Mouse (Mus musculus) ES-E14 (cell line): ENCODE data around the gene Rptor. TPM values are rescaled to one million over a fixed set of nuclear protein-coding genes. Genes with fewer than 3 reads are reported as not detected.

ENCODE experiments used
- DNase-seq: peaks from one replicate; pipeline ENCODE4 v3.0.0-alpha.2; 2013; ENCODE audit warnings: low read depth, low spot score
- H3K27ac ChIP-seq: 2 replicates; pipeline ENCODE4 v1.5.1; 2012; ENCODE audit warnings: low read depth, mild to moderate bottlenecking, low read length, moderate library complexity, mixed read lengths; ENCODE audit not compliant: poor library complexity, insufficient read depth, severe bottlenecking
- H3K36me3 ChIP-seq: 2 replicates; pipeline ENCODE4 v1.6.1; 2012; ENCODE audit warnings: mild to moderate bottlenecking, low read length, moderate library complexity, mixed read lengths; ENCODE audit not compliant: control insufficient read depth, poor library complexity, insufficient read depth, severe bottlenecking
- H3K4me1 ChIP-seq, 2 experiments: fragments of 150-350 bp in 1 of 2; sonication (generic) in 1 of 2; 2 replicates each; pipeline ENCODE4 v1.6.1; 2012; ENCODE audit warnings: low read length in 2 of 2, mild to moderate bottlenecking in 1 of 2, mixed read lengths in 1 of 2; ENCODE audit not compliant: control insufficient read depth in 2 of 2, insufficient read depth in 2 of 2, poor library complexity in 1 of 2
- H3K4me3 ChIP-seq, 2 experiments: fragments of 150-350 bp in 1 of 2; sonication (generic) in 1 of 2; 2 replicates each; pipeline ENCODE4 v1.5.1; 2012; ENCODE audit warnings: low read length in 2 of 2, low read depth in 1 of 2, mild to moderate bottlenecking in 1 of 2, mixed read lengths in 1 of 2; ENCODE audit not compliant: insufficient read depth in 1 of 2, poor library complexity in 1 of 2, severe bottlenecking in 1 of 2
- H3K9ac ChIP-seq: 2 replicates; pipeline ENCODE4 v1.6.1; 2012; ENCODE audit warnings: low read depth, mild to moderate bottlenecking, low read length, mixed read lengths; ENCODE audit not compliant: poor library complexity, insufficient read depth, severe bottlenecking
- H3K9me3 ChIP-seq: fragments of 150-350 bp; sonication (generic); 2 replicates; pipeline ENCODE4 v1.6.1; 2012; ENCODE audit warnings: low read depth, mild to moderate bottlenecking, low read length; ENCODE audit not compliant: control insufficient read depth, insufficient read depth
- CHD2 ChIP-seq: IDR thresholded peaks from 2 replicates; pipeline ENCODE4 v1.6.1; 2014; ENCODE audit warnings: mild to moderate bottlenecking, low read depth, low read length, inconsistent platforms
- HCFC1 ChIP-seq: IDR thresholded peaks from 2 replicates; pipeline ENCODE4 v1.6.1; 2012; ENCODE audit warnings: low read length, inconsistent platforms, borderline replicate concordance; ENCODE audit not compliant: insufficient read depth
- MAFK ChIP-seq: IDR thresholded peaks from 2 replicates; pipeline ENCODE4 v1.6.1; 2014; ENCODE audit warnings: mild to moderate bottlenecking, low read depth, low read length, inconsistent platforms; ENCODE audit not compliant: insufficient read depth
- ZC3H11A ChIP-seq: IDR thresholded peaks from 2 replicates; pipeline ENCODE4 v1.6.1; 2012; ENCODE audit warnings: low read depth, mild to moderate bottlenecking, inconsistent platforms, low read length, borderline replicate concordance
- ZNF384 ChIP-seq: IDR thresholded peaks from 2 replicates; pipeline ENCODE4 v1.6.1; 2012; ENCODE audit warnings: low read depth, low read length, inconsistent platforms
- in situ Hi-C, 2 experiments: fragments of 600-800 bp; cut with MboI; formaldehyde crosslinking; loops; one replicate each; pipeline ENCODE4 v1.15.1; 2025; ENCODE audit warnings: low sequenced_read_pairs in 2 of 2, inconsistent platforms in 1 of 2; ENCODE audit not compliant: unreplicated experiment in 2 of 2
- total RNA-seq: library from RNA; depleted of rRNA; stranded (reverse); fragments of 300-350 nt; gene quantifications from 2 replicates; pipeline ENCODE4 v1.2.3, GENCODE M21; 2012

Gene Rptor
- total RNA-seq, 1 experiment: 59.7 TPM

DNA sequence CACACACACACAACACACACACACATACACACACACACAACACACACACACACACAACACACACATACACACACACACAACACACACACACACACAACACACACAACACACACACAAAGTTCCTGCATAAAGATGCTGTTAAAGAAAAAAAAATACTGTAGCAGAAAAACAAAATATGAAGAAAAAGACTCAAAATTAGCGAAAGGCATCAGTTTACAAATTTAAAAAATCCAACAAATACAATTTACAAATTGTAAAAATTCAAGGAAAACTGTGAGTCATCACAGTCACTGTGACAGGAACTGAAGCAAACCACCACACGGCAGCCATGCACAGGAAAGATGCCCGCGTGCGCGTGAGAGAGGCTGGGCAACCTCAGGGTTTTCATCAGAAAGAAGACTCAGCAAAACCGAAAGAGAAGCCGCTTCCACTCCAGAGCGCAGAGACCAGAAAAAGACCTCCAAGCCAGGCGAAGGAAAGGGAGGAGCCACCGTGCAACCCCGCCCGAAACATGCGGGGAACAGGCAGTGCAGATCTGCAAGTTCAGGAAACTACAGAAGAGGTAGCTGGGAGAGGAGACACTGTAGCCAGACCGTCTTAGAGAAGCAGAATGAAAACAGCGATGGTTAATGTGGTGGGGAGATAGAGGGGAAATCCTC is 325.4 kb downstream of the Rptor start:
- no peaks in the 10 kb centered on the region for H3K9me3 ChIP-seq

GRCm38 (mm10) chr11:119929603-119930265 is 327.0 kb downstream of the Rptor start:
- no peak overlapping the region for H3K4me3 ChIP-seq
- H3K9me3 ChIP-seq: no peaks in the 10 kb centered on the region

More for the DNA sequence above, 325.4 kb downstream of the Rptor start:
- Histone ChIP-seq H3K4me1 (peaks cover 3 to 20% of the 10 kb centered on the region in 2 experiments; a peak in 2 of 4 replicates), H3K27ac (no peak overlapping the region), H3K36me3 (no peaks in the 10 kb centered on the region), H3K4me3 (no peak overlapping the region), H3K9ac (no peak overlapping the region)
- DNase-seq: no peak
- TF ChIP-seq ZNF384: no peak
- TF ChIP-seq HCFC1: no peak
- TF ChIP-seq CHD2: no peak
- no peak for TF ChIP-seq MAFK
- no peak for TF ChIP-seq ZC3H11A
- in situ Hi-C loops: no loop called here

GRCm38 (mm10) chr11:119931809-119932208 is 329.1 kb downstream of the Rptor start:
- peaks cover 10 to 32% of the 10 kb centered on the region in 2 experiments for H3K4me1 ChIP-seq
- no peaks in the 10 kb centered on the region for H3K36me3 ChIP-seq
- no peak overlapping the region for H3K4me3 ChIP-seq
- no peaks in the 10 kb centered on the region for H3K9me3 ChIP-seq
- in situ Hi-C loops: no loop called here
- DNase-seq: no peak
- no peak for TF ChIP-seq CHD2
- no peak overlapping the region for H3K27ac ChIP-seq
- no peak overlapping the region for H3K9ac ChIP-seq

More at GRCm38 (mm10) chr11:119929603-119930265, 327.0 kb downstream of the Rptor start:
- no peak for TF ChIP-seq HCFC1
- TF ChIP-seq MAFK: no peak
- no peak for TF ChIP-seq CHD2
- no peak for TF ChIP-seq ZNF384
- no peak for TF ChIP-seq ZC3H11A
- Histone ChIP-seq H3K9ac (no peak overlapping the region), H3K4me1 (peaks cover 3 to 20% of the 10 kb centered on the region in 2 experiments; a peak in 2 of 4 replicates), H3K36me3 (no peaks in the 10 kb centered on the region), H3K27ac (no peak overlapping the region)
- no peak for DNase-seq
- in situ Hi-C loops: no loop called here

DNA sequence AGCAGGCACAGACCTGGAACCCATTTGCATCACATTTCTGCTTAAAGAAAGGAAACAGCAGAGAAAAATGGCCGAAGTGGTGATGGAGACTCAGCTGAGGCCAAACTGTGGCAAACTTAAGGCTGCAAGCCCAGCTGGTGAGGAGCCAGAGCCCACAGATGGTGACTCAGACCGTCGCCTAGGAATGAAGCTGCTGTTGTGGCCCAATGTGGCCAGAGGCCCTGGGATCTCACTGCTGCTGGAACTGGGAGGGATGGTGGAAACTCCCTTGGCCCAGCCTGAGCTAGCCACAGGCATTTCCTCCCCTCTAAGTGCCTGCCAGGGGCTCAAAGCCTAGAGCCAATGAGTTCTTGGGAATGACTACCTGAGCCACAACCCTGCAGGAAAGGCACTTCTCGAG is 330.4 kb downstream of the Rptor start:
- Histone ChIP-seq H3K4me3 (no peak overlapping the region), H3K9ac (no peak overlapping the region), H3K36me3 (no peaks in the 10 kb centered on the region), H3K27ac (no peak overlapping the region), H3K4me1 (peaks cover 10 to 37% of the 10 kb centered on the region in 2 experiments), H3K9me3 (no peaks in the 10 kb centered on the region)
- TF ChIP-seq ZNF384: no peak
- no peak for TF ChIP-seq HCFC1
- TF ChIP-seq ZC3H11A: no peak
- TF ChIP-seq CHD2: no peak
- TF ChIP-seq MAFK: no peak
- in situ Hi-C loops: no loop called here
- no peak for DNase-seq
